Mouse (Mus musculus): ENCODE data around the gene Rhpn2. TPM values are rescaled to one million over a fixed set of nuclear protein-coding genes. Genes with fewer than 3 reads are reported as not detected.

Rhpn2 gene
- polyA plus RNA-seq, 1 experiment, result 7.5 TPM

- no peaks in the 10 kb centered on the region for H3K27me3 ChIP-seq (replicated peaks; ENCODE audit: control insufficient read depth, insufficient read depth, low read length)
- no peaks in the 10 kb centered on the region for H3K36me3 ChIP-seq (ENCODE audit: control insufficient read depth, insufficient read depth, low read length)
- H3K4me3 ChIP-seq (ENCODE audit: insufficient read depth, low read depth, low read length), result no peak overlapping the region
- peak; percentile 85 for DNase-seq
- H3K27ac ChIP-seq (ENCODE audit: insufficient read depth, low read depth, low read length), result peak overlapping the region; percentile 95
- WGBS, result 51% methylated on average over 9 of the region's 9 CpGs
- H3K4me1 ChIP-seq (ENCODE audit: control insufficient read depth, insufficient read depth, low read length), result peaks cover 12% of the 10 kb centered on the region
- TF ChIP-seq POLR2A (IDR thresholded peaks at IDR 0.05; ENCODE audit: low read depth, low read length), result no peak
- TF ChIP-seq CTCF (conservative IDR thresholded peaks at IDR 0.05; ENCODE audit: insufficient read depth, insufficient read length, low read depth, low read length), result no peak
Observed at GRCm38 (mm10) chr7:35415801-35416653, 82.1 kb downstream of the Rhpn2 start.

- Histone ChIP-seq H3K4me1 (ENCODE audit: control insufficient read depth, insufficient read depth, low read length) (peaks cover 12% of the 10 kb centered on the region), H3K4me3 (ENCODE audit: insufficient read depth, low read depth, low read length) (no peak overlapping the region), H3K36me3 (ENCODE audit: control insufficient read depth, insufficient read depth, low read length) (no peaks in the 10 kb centered on the region), H3K27ac (ENCODE audit: insufficient read depth, low read depth, low read length) (peak overlapping the region; percentile 46; the same call in 1 of the 2 replicates), H3K27me3 (replicated peaks; ENCODE audit: control insufficient read depth, insufficient read depth, low read length) (no peaks in the 10 kb centered on the region)
- WGBS, result 81% methylated on average over 5 of the region's 5 CpGs
- DNase-seq, result peak; percentile 8
- TF ChIP-seq POLR2A (IDR thresholded peaks at IDR 0.05; ENCODE audit: low read depth, low read length), result no peak
- TF ChIP-seq CTCF (conservative IDR thresholded peaks at IDR 0.05; ENCODE audit: insufficient read depth, insufficient read length, low read depth, low read length), result no peak
Observed at GRCm38 (mm10) chr7:35416654-35416948, 82.6 kb downstream of the Rhpn2 start.

- 75% methylated on average over 10 of the region's 10 CpGs for WGBS
- Histone ChIP-seq H3K27me3 (replicated peaks; ENCODE audit: control insufficient read depth, insufficient read depth, low read length) (no peaks in the 10 kb centered on the region), H3K36me3 (ENCODE audit: control insufficient read depth, insufficient read depth, low read length) (peaks cover under 1% of the 10 kb centered on the region; the same call in 1 of the 2 replicates), H3K4me3 (ENCODE audit: insufficient read depth, low read depth, low read length) (no peak overlapping the region), H3K4me1 (ENCODE audit: control insufficient read depth, insufficient read depth, low read length) (no peaks in the 10 kb centered on the region), H3K27ac (ENCODE audit: insufficient read depth, low read depth, low read length) (no peak overlapping the region)
- no peak for DNase-seq
- TF ChIP-seq POLR2A (IDR thresholded peaks at IDR 0.05; ENCODE audit: low read depth, low read length) (no peak), CTCF (conservative IDR thresholded peaks at IDR 0.05; ENCODE audit: insufficient read depth, insufficient read length, low read depth, low read length) (no peak)
Observed at GRCm38 (mm10) chr7:35423071-35423470, 89.1 kb downstream of the Rhpn2 start.

- no peaks in the 10 kb centered on the region for H3K27me3 ChIP-seq (replicated peaks; ENCODE audit: control insufficient read depth, insufficient read depth, low read length)
- no peak for DNase-seq
- TF ChIP-seq CTCF (conservative IDR thresholded peaks at IDR 0.05; ENCODE audit: insufficient read depth, insufficient read length, low read depth, low read length) (no peak), POLR2A (IDR thresholded peaks at IDR 0.05; ENCODE audit: low read depth, low read length) (no peak)
- no peak overlapping the region for H3K4me3 ChIP-seq (ENCODE audit: insufficient read depth, low read depth, low read length)
- WGBS, result 97% methylated on average over 10 of the region's 10 CpGs
- peaks cover 1% of the 10 kb centered on the region; the same call in 1 of the 2 replicates for H3K36me3 ChIP-seq (ENCODE audit: control insufficient read depth, insufficient read depth, low read length)
- no peaks in the 10 kb centered on the region for H3K4me1 ChIP-seq (ENCODE audit: control insufficient read depth, insufficient read depth, low read length)
- H3K27ac ChIP-seq (ENCODE audit: insufficient read depth, low read depth, low read length), result no peak overlapping the region
Observed at GRCm38 (mm10) chr7:35428146-35428545, 94.2 kb downstream of the Rhpn2 start.

GRCm38 (mm10) chr7:35435266-35435665 is 101.3 kb downstream of the Rhpn2 start:
- H3K4me1 ChIP-seq (ENCODE audit: control insufficient read depth, insufficient read depth, low read length), result no peaks in the 10 kb centered on the region
- TF ChIP-seq CTCF (conservative IDR thresholded peaks at IDR 0.05; ENCODE audit: insufficient read depth, insufficient read length, low read depth, low read length), result no peak
- TF ChIP-seq POLR2A (IDR thresholded peaks at IDR 0.05; ENCODE audit: low read depth, low read length), result no peak
- no peaks in the 10 kb centered on the region for H3K27me3 ChIP-seq (replicated peaks; ENCODE audit: control insufficient read depth, insufficient read depth, low read length)
- no peak overlapping the region for H3K27ac ChIP-seq (ENCODE audit: insufficient read depth, low read depth, low read length)
- DNase-seq, result no peak
- 92% methylated on average over 9 of the region's 9 CpGs for WGBS
- no peak overlapping the region for H3K4me3 ChIP-seq (ENCODE audit: insufficient read depth, low read depth, low read length)
- H3K36me3 ChIP-seq (ENCODE audit: control insufficient read depth, insufficient read depth, low read length), result no peaks in the 10 kb centered on the region; the same call in none of the 2 replicates

Other genes starting within 250 kb of the Rhpn2 start
- 41.6 and 55.2 TPM in 2 replicates for gene Cebpa, start 214.9 kb upstream of the Rhpn2 start, polyA plus RNA-seq (2012; rRNA removed)
- 2.5 and 7.0 TPM in 2 replicates for gene Slc7a10, start 147.8 kb upstream of the Rhpn2 start, polyA plus RNA-seq (2012; rRNA removed)
- gene Lrp3, start 118.7 kb upstream of the Rhpn2 start, polyA plus RNA-seq (2012; rRNA removed), result 19.7 and 22.6 TPM in 2 replicates
- 4.2 and 5.3 TPM in 2 replicates for gene Gpatch1, start 15.7 kb upstream of the Rhpn2 start, polyA plus RNA-seq (2012; rRNA removed)
- 4.3 and 4.8 TPM in 2 replicates for gene Faap24, start 62.7 kb downstream of the Rhpn2 start, polyA plus RNA-seq (2012; rRNA removed)
- 24.4 and 29.5 TPM in 2 replicates for gene Cep89, start 62.9 kb downstream of the Rhpn2 start, polyA plus RNA-seq (2012; rRNA removed)
- 329 and 355 TPM in 2 replicates for gene Slc7a9, start 114.6 kb downstream of the Rhpn2 start, polyA plus RNA-seq (2012; rRNA removed)
- 0.25 and 0.33 TPM in 2 replicates for gene Tdrd12, start 203.6 kb downstream of the Rhpn2 start, polyA plus RNA-seq (2012; rRNA removed)
- 170 and 255 TPM in 2 replicates for gene Nudt19, start 222.1 kb downstream of the Rhpn2 start, polyA plus RNA-seq (2012; rRNA removed)

All from kidney, adult 2 months (tissue).